Mouse (Mus musculus) hindbrain, embryonic 10.5 days (tissue): ENCODE data around the gene Tmem35b. TPM values are rescaled to one million over a fixed set of nuclear protein-coding genes. Genes with fewer than 3 reads are reported as not detected.
"Not testable (repeated sequence)": the region's sequence is repeated elsewhere in the genome, so short reads cannot be mapped to it uniquely, and the experiment has no call there.

Source experiments
- DNase-seq: peaks from one replicate; pipeline ENCODE4 v3.0.0-alpha.2; 2017; ENCODE audit warnings: low spot score
- H3K27ac ChIP-seq: fragments of 300-500 bp; sonication (generic); 2 replicates; pipeline ENCODE4 v1.5.1; 2016; ENCODE audit warnings: mild to moderate bottlenecking, moderate library complexity
- H3K27me3 ChIP-seq: fragments of 300-500 bp; sonication (generic); 2 replicates; pipeline ENCODE4 v1.6.1; 2016; ENCODE audit warnings: mild to moderate bottlenecking; ENCODE audit not compliant: poor library complexity, insufficient read depth, severe bottlenecking
- H3K36me3 ChIP-seq: fragments of 300-500 bp; sonication (generic); 2 replicates; pipeline ENCODE4 v1.6.1; 2016; ENCODE audit warnings: mild to moderate bottlenecking, moderate library complexity
- H3K4me1 ChIP-seq: fragments of 300-500 bp; sonication (generic); replicated peaks from 2 replicates; pipeline ENCODE4 v1.6.1; 2016; ENCODE audit warnings: mild to moderate bottlenecking
- H3K4me3 ChIP-seq: fragments of 300-500 bp; sonication (generic); 2 replicates; pipeline ENCODE4 v1.5.1; 2016; ENCODE audit warnings: mild to moderate bottlenecking, moderate library complexity
- H3K9me3 ChIP-seq: fragments of 300-500 bp; sonication (generic); 2 replicates; pipeline ENCODE4 v1.6.1; 2016; ENCODE audit warnings: mild to moderate bottlenecking, moderate library complexity
- WGBS: fragments of 180-500 bp; shearing (Covaris S2); methylation state at CpG from one replicate; pipeline ENCODE4 v1.1.7; 2016; 5-methylcytosine and 5-hydroxymethylcytosine counted together
- polyA plus RNA-seq: library from polyadenylated mRNA; unstranded; fragments of >200 nt; fragmentation: Nextera tagmentation; extraction: Ambion mirVana; gene quantifications from 2 replicates; pipeline ENCODE4 v1.2.1, GENCODE M21; 2016

Gene Tmem35b
- 17.0 and 17.1 TPM in 2 replicates for polyA plus RNA-seq

GRCm38 (mm10) chr4:127123391-127123790 is at the start of gene Tmem35b:
Gene Tmem35b, plus strand, starts transcription at chr4:127123691.
- no peaks in the 10 kb centered on the region for H3K9me3 ChIP-seq
- H3K27me3 ChIP-seq = no peaks in the 10 kb centered on the region
- peaks cover 22% of the 10 kb centered on the region for H3K4me1 ChIP-seq
- DNase-seq = no peak
- no peak within 1 kb of the TSS for H3K4me3 ChIP-seq
- 96% methylated on average over 5 of the region's 5 CpGs for WGBS
- no peak within 1 kb of the TSS for H3K27ac ChIP-seq
- H3K36me3 ChIP-seq = peaks cover 1% of the 10 kb centered on the region

- WGBS = 63% methylated on average over 1 of the region's 1 CpGs
- Histone ChIP-seq H3K27me3 (no peaks in the 10 kb centered on the region), H3K27ac (no peak overlapping the region), H3K4me3 (no peak overlapping the region), H3K36me3 (no peaks in the 10 kb centered on the region), H3K9me3 (peaks cover 3% of the 10 kb centered on the region; the same call in 1 of the 2 replicates), H3K4me1 (peaks cover 9% of the 10 kb centered on the region)
- no peak for DNase-seq
Observed at GRCm38 (mm10) chr4:127074915-127075314, 48.6 kb upstream of the Tmem35b start.

- H3K4me3 ChIP-seq = peak within 1 kb of the TSS; percentile 70
- H3K9me3 ChIP-seq = peaks cover 1% of the 10 kb centered on the region; the same call in 1 of the 2 replicates
- 0 out of 2 replicates have a peak, but pooled peaks cover 3% of the 10 kb centered on the region for H3K36me3 ChIP-seq
- peaks cover 9% of the 10 kb centered on the region for H3K4me1 ChIP-seq
- peak within 1 kb of the TSS; percentile 93 for H3K27ac ChIP-seq
- no peaks in the 10 kb centered on the region for H3K27me3 ChIP-seq
- under 1% methylated on average over 46 of the region's 46 CpGs for WGBS
- peak; percentile 97 for DNase-seq
Observed at GRCm38 (mm10) chr4:127076875-127077548, 46.5 kb upstream of the Tmem35b start, which contains the start of gene Zmym6. Gene Zmym6, plus strand, starts transcription at chr4:127077383.

- Histone ChIP-seq H3K4me1 (peaks cover 9% of the 10 kb centered on the region), H3K27me3 (no peaks in the 10 kb centered on the region), H3K27ac (no peak overlapping the region), H3K9me3 (no peaks in the 10 kb centered on the region), H3K36me3 (0 out of 2 replicates have a peak, but pooled peaks cover 3% of the 10 kb centered on the region), H3K4me3 (no peak overlapping the region)
- whole genome bisulfite sequencing = 52% methylated on average over 1 of the region's 1 CpGs
- no peak for DNase-seq
Observed at GRCm38 (mm10) chr4:127080806-127081205, 42.7 kb upstream of the Tmem35b start.

GRCm38 (mm10) chr4:127083131-127083530 is 40.4 kb upstream of the Tmem35b start:
- H3K9me3 ChIP-seq = no peaks in the 10 kb centered on the region
- peaks cover 9% of the 10 kb centered on the region for H3K36me3 ChIP-seq
- peaks cover 2% of the 10 kb centered on the region; the same call in 1 of the 2 replicates for H3K4me1 ChIP-seq
- H3K4me3 ChIP-seq = no peak overlapping the region
- no peaks in the 10 kb centered on the region for H3K27me3 ChIP-seq
- 86% methylated on average over 2 of the region's 2 CpGs for WGBS
- no peak for DNase-seq
- H3K27ac ChIP-seq = no peak overlapping the region

- DNase-seq = no peak
- Histone ChIP-seq H3K27me3 (no peaks in the 10 kb centered on the region), H3K36me3 (peaks cover 33% of the 10 kb centered on the region), H3K9me3 (no peaks in the 10 kb centered on the region), H3K4me1 (no peaks in the 10 kb centered on the region), H3K4me3 (no peak overlapping the region), H3K27ac (no peak overlapping the region)
- WGBS = 94% methylated on average over 1 of the region's 1 CpGs
Observed at GRCm38 (mm10) chr4:127085761-127086160, 37.7 kb upstream of the Tmem35b start.

- Histone ChIP-seq H3K27me3 (no peaks in the 10 kb centered on the region), H3K9me3 (no peaks in the 10 kb centered on the region), H3K27ac (no peak overlapping the region), H3K36me3 (peaks cover 57% of the 10 kb centered on the region), H3K4me1 (no peaks in the 10 kb centered on the region), H3K4me3 (no peak overlapping the region)
- WGBS = 87% methylated on average over 1 of the region's 1 CpGs
- no peak for DNase-seq
Observed at GRCm38 (mm10) chr4:127091188-127091587, 32.3 kb upstream of the Tmem35b start.

GRCm38 (mm10) chr4:127095090-127095489 is 28.4 kb upstream of the Tmem35b start:
- WGBS = 90% methylated on average over 4 of the region's 4 CpGs
- no peaks in the 10 kb centered on the region for H3K9me3 ChIP-seq
- peaks cover 36% of the 10 kb centered on the region for H3K36me3 ChIP-seq
- no peaks in the 10 kb centered on the region for H3K27me3 ChIP-seq
- no peak for DNase-seq
- no peak overlapping the region for H3K27ac ChIP-seq
- no peak overlapping the region for H3K4me3 ChIP-seq
- no peaks in the 10 kb centered on the region for H3K4me1 ChIP-seq

GRCm38 (mm10) chr4:127099552-127099951 is 23.9 kb upstream of the Tmem35b start:
- not testable (repeated sequence) for DNase-seq, H3K9me3 ChIP-seq, H3K27ac ChIP-seq, H3K4me1 ChIP-seq, H3K4me3 ChIP-seq, H3K27me3 ChIP-seq
- H3K36me3 ChIP-seq = peaks cover 27% of the 10 kb centered on the region
- WGBS = 75% methylated on average over 2 of the region's 2 CpGs

GRCm38 (mm10) chr4:127107566-127107965 is 15.9 kb upstream of the Tmem35b start:
- no peak for DNase-seq
- no peaks in the 10 kb centered on the region for H3K27me3 ChIP-seq
- H3K9me3 ChIP-seq = 0 out of 2 replicates have a peak, but pooled peaks cover 3% of the 10 kb centered on the region
- 89% methylated on average over 4 of the region's 4 CpGs for WGBS
- H3K4me3 ChIP-seq = no peak overlapping the region
- H3K36me3 ChIP-seq = peaks cover 42% of the 10 kb centered on the region
- no peaks in the 10 kb centered on the region for H3K4me1 ChIP-seq
- no peak overlapping the region for H3K27ac ChIP-seq

GRCm38 (mm10) chr4:127110570-127110969 is 12.9 kb upstream of the Tmem35b start:
- H3K36me3 ChIP-seq = peaks cover 40% of the 10 kb centered on the region
- no peaks in the 10 kb centered on the region for H3K4me1 ChIP-seq
- no peak overlapping the region for H3K4me3 ChIP-seq
- 80% methylated on average over 4 of the region's 4 CpGs for WGBS
- H3K27me3 ChIP-seq = no peaks in the 10 kb centered on the region
- 0 out of 2 replicates have a peak, but pooled peaks cover 3% of the 10 kb centered on the region for H3K9me3 ChIP-seq
- no peak overlapping the region for H3K27ac ChIP-seq
- no peak for DNase-seq

GRCm38 (mm10) chr4:127124331-127124730 is 840 bp downstream of the Tmem35b start:
- Histone ChIP-seq H3K27ac (no peak overlapping the region), H3K36me3 (peaks cover 11% of the 10 kb centered on the region), H3K4me3 (no peak overlapping the region), H3K27me3 (no peaks in the 10 kb centered on the region), H3K4me1 (peaks cover 22% of the 10 kb centered on the region), H3K9me3 (no peaks in the 10 kb centered on the region)
- DNase-seq = no peak
- 92% methylated on average over 1 of the region's 1 CpGs for WGBS

GRCm38 (mm10) chr4:127125834-127126463 is 2.5 kb downstream of the Tmem35b start:
- H3K9me3 ChIP-seq = no peaks in the 10 kb centered on the region
- DNase-seq = peak; percentile 92
- peak overlapping the region; percentile 88 for H3K27ac ChIP-seq
- H3K4me1 ChIP-seq = peaks cover 22% of the 10 kb centered on the region
- peaks cover 13% of the 10 kb centered on the region for H3K36me3 ChIP-seq
- 2% methylated on average over 35 of the region's 35 CpGs for WGBS
- peak overlapping the region; percentile 72 for H3K4me3 ChIP-seq
- no peaks in the 10 kb centered on the region for H3K27me3 ChIP-seq
